In genomic region chr13:110574764-110575471, GRCm38 (mm10) we compare ENCODE assay signal across 15 mouse cellular contexts.
A peak's percentile ranks its signal among the peaks of the same experiment; 100 is the strongest.
DNase-seq lines count a peak whose midpoint lies in the region; ATAC-seq lines count a peak whose summit lies in the region.
"Had no signal": no experiment of that assay in that cellular context is flagged by ENCODE, and none has a peak within 500 bp of the region (broad histone marks: within the 10 kb centered on the region; RNA-seq: fewer than 3 reads in every experiment).

No protein-coding gene starts in this region.

- H3K9ac ChIP-seq in forebrain, embryonic 13.5 days = no peak overlapping the region
- H3K9ac ChIP-seq in forebrain, embryonic 16.5 days (replicated peaks; ENCODE audit: low read depth, low read length) = no peak overlapping the region
- no peak overlapping the region for H3K9ac ChIP-seq in midbrain, embryonic 11.5 days (ENCODE audit: low read length)
- no peak overlapping the region for H3K9ac ChIP-seq in midbrain, embryonic 12.5 days (replicated peaks)
- H3K9ac ChIP-seq: kidney, embryonic 15.5 days; liver, embryonic 13.5 days had no signal

- no peaks in the 10 kb centered on the region for H3K9me3 ChIP-seq in forebrain, embryonic 13.5 days (replicated peaks)
- H3K9me3 ChIP-seq in forebrain, embryonic 16.5 days (ENCODE audit: control insufficient read depth, low read length) = no peaks in the 10 kb centered on the region
- no peaks in the 10 kb centered on the region for H3K9me3 ChIP-seq in midbrain, embryonic 11.5 days (ENCODE audit: control insufficient read depth, low read length)
- no peaks in the 10 kb centered on the region for H3K9me3 ChIP-seq in midbrain, embryonic 10.5 days (replicated peaks)
- no peaks in the 10 kb centered on the region for H3K9me3 ChIP-seq in midbrain, embryonic 12.5 days
- H3K9me3 ChIP-seq: kidney, embryonic 15.5 days; liver, embryonic 13.5 days had no signal

- peak; percentile 25; the same call in 1 of the 2 replicates for ATAC-seq in forebrain, embryonic 13.5 days
- ATAC-seq in forebrain, embryonic 16.5 days = no peak
- peak; percentile 42; the same call in 1 of the 2 replicates for ATAC-seq in midbrain, embryonic 11.5 days (ENCODE audit: low FRiP score)
- ATAC-seq in midbrain, embryonic 12.5 days (ENCODE audit: low FRiP score, low read depth) = peak; percentile 30; the same call in 1 of the 2 replicates
- ATAC-seq in cerebellum, adult (ENCODE audit: insufficient number of reproducible peaks, low FRiP score, low TSS enrichment) = no peak

- no peak overlapping the region for H3K27ac ChIP-seq in forebrain, embryonic 13.5 days
- H3K27ac ChIP-seq in forebrain, embryonic 16.5 days (ENCODE audit: low read length) = no peak overlapping the region
- no peak overlapping the region for H3K27ac ChIP-seq in midbrain, embryonic 11.5 days (ENCODE audit: low read depth, low read length)
- no peak overlapping the region for H3K27ac ChIP-seq in midbrain, embryonic 10.5 days (replicated peaks)
- H3K27ac ChIP-seq in midbrain, embryonic 12.5 days (replicated peaks) = 0 out of 2 replicates have a peak overlapping the region, but pooled peaks have one; percentile 8
- H3K27ac ChIP-seq: kidney, embryonic 15.5 days; left cerebral cortex, adult 2 months; liver, embryonic 13.5 days had no signal

- no peaks in the 10 kb centered on the region for H3K36me3 ChIP-seq in forebrain, embryonic 13.5 days (ENCODE audit: poor library complexity, severe bottlenecking)
- H3K36me3 ChIP-seq in forebrain, embryonic 16.5 days (ENCODE audit: control insufficient read depth, insufficient read depth) = no peaks in the 10 kb centered on the region
- H3K36me3 ChIP-seq in midbrain, embryonic 11.5 days (ENCODE audit: control insufficient read depth, insufficient read depth, low read length) = no peaks in the 10 kb centered on the region
- no peaks in the 10 kb centered on the region for H3K36me3 ChIP-seq in midbrain, embryonic 10.5 days
- H3K36me3 ChIP-seq in midbrain, embryonic 12.5 days = no peaks in the 10 kb centered on the region
- H3K36me3 ChIP-seq: kidney, embryonic 15.5 days; liver, embryonic 13.5 days had no signal

- H3K27me3 ChIP-seq in forebrain, embryonic 13.5 days = no peaks in the 10 kb centered on the region
- no peaks in the 10 kb centered on the region for H3K27me3 ChIP-seq in forebrain, embryonic 16.5 days (replicated peaks; ENCODE audit: control insufficient read depth, insufficient read depth, low read length)
- H3K27me3 ChIP-seq in midbrain, embryonic 11.5 days (ENCODE audit: control insufficient read depth, insufficient read depth, low read length) = no peaks in the 10 kb centered on the region
- H3K27me3 ChIP-seq in midbrain, embryonic 10.5 days (ENCODE audit: low read depth, poor library complexity, severe bottlenecking) = no peaks in the 10 kb centered on the region
- H3K27me3 ChIP-seq in midbrain, embryonic 12.5 days = no peaks in the 10 kb centered on the region
- H3K27me3 ChIP-seq: kidney, embryonic 15.5 days; liver, embryonic 13.5 days had no signal

- no peak overlapping the region for H3K4me2 ChIP-seq in forebrain, embryonic 13.5 days
- H3K4me2 ChIP-seq in forebrain, embryonic 16.5 days (ENCODE audit: low read length) = no peak overlapping the region
- H3K4me2 ChIP-seq in midbrain, embryonic 11.5 days = no peak overlapping the region
- no peak overlapping the region for H3K4me2 ChIP-seq in midbrain, embryonic 12.5 days (replicated peaks)
- H3K4me2 ChIP-seq: kidney, embryonic 15.5 days; liver, embryonic 13.5 days had no signal

- H3K4me3 ChIP-seq in forebrain, embryonic 13.5 days = no peak overlapping the region
- no peak overlapping the region for H3K4me3 ChIP-seq in forebrain, embryonic 16.5 days (replicated peaks; ENCODE audit: low read length)
- H3K4me3 ChIP-seq in midbrain, embryonic 11.5 days (ENCODE audit: low read depth, low read length) = no peak overlapping the region
- no peak overlapping the region for H3K4me3 ChIP-seq in midbrain, embryonic 10.5 days
- no peak overlapping the region for H3K4me3 ChIP-seq in midbrain, embryonic 12.5 days
- H3K4me3 ChIP-seq: kidney, embryonic 15.5 days; left cerebral cortex, adult 2 months; liver, embryonic 13.5 days had no signal

- peak; percentile 86 for DNase-seq in midbrain, embryonic 11.5 days (ENCODE audit: low spot score, missing footprints)
- no peak for DNase-seq in midbrain, embryonic 10.5 days (ENCODE audit: low spot score)
- DNase-seq in testis, postnatal 14 days (ENCODE audit: low spot score) = no peak
- no peak for DNase-seq in embryo, embryonic 11 days
- DNase-seq: adrenal gland, postnatal 10 days; cerebellum, adult 8-10 months; gastrocnemius, postnatal 14 days; liver, embryonic 13.5 days; thymus, postnatal 4 days had no signal

- WGBS in forebrain, embryonic 13.5 days = 62% methylated on average over 6 of the region's 6 CpGs
- WGBS in forebrain, embryonic 16.5 days = 48% methylated on average over 6 of the region's 6 CpGs
- WGBS in midbrain, embryonic 11.5 days = 75% methylated on average over 6 of the region's 6 CpGs
- WGBS in midbrain, embryonic 10.5 days = 77% methylated on average over 6 of the region's 6 CpGs
- 63% methylated on average over 6 of the region's 6 CpGs for WGBS in midbrain, embryonic 12.5 days

- peaks cover 22% of the 10 kb centered on the region for H3K4me1 ChIP-seq in forebrain, embryonic 13.5 days
- peaks cover 7% of the 10 kb centered on the region for H3K4me1 ChIP-seq in forebrain, embryonic 16.5 days (replicated peaks; ENCODE audit: control insufficient read depth, insufficient read depth, low read length)
- peaks cover 8% of the 10 kb centered on the region for H3K4me1 ChIP-seq in midbrain, embryonic 11.5 days (ENCODE audit: control insufficient read depth, insufficient read depth, low read length)
- peaks cover 19% of the 10 kb centered on the region for H3K4me1 ChIP-seq in midbrain, embryonic 10.5 days
- peaks cover 16% of the 10 kb centered on the region for H3K4me1 ChIP-seq in midbrain, embryonic 12.5 days
- H3K4me1 ChIP-seq: kidney, embryonic 15.5 days; liver, embryonic 13.5 days had no signal

Comparison
In these comparisons a context has a peak if more than half of its experiments do, and no peak if none do; other contexts are left out.
1. ATAC-seq: peak in forebrain, embryonic 13.5 days (single experiment), midbrain, embryonic 11.5 days (single experiment) and midbrain, embryonic 12.5 days (single experiment); none in forebrain, embryonic 16.5 days (single experiment) and cerebellum, adult (single experiment).